Mouse (Mus musculus) ES-E14 (cell line): ENCODE results near the gene Ttyh2. TPM values are rescaled to one million over a fixed set of nuclear protein-coding genes. Genes with fewer than 3 reads are reported as not detected.

Experiments used
- DNase-seq: peaks from one replicate; pipeline ENCODE4 v3.0.0-alpha.2; 2013; ENCODE audit warnings: low read depth, low spot score
- H3K27ac ChIP-seq: 2 replicates; pipeline ENCODE4 v1.5.1; 2012; ENCODE audit warnings: low read depth, mild to moderate bottlenecking, low read length, moderate library complexity, mixed read lengths; ENCODE audit not compliant: poor library complexity, insufficient read depth, severe bottlenecking
- H3K36me3 ChIP-seq: 2 replicates; pipeline ENCODE4 v1.6.1; 2012; ENCODE audit warnings: mild to moderate bottlenecking, low read length, moderate library complexity, mixed read lengths; ENCODE audit not compliant: control insufficient read depth, poor library complexity, insufficient read depth, severe bottlenecking
- H3K4me1 ChIP-seq, 2 experiments: fragments of 150-350 bp in 1 of 2; sonication (generic) in 1 of 2; 2 replicates each; pipeline ENCODE4 v1.6.1; 2012; ENCODE audit warnings: low read length in 2 of 2, mild to moderate bottlenecking in 1 of 2, mixed read lengths in 1 of 2; ENCODE audit not compliant: control insufficient read depth in 2 of 2, insufficient read depth in 2 of 2, poor library complexity in 1 of 2
- H3K4me3 ChIP-seq, 2 experiments: fragments of 150-350 bp in 1 of 2; sonication (generic) in 1 of 2; 2 replicates each; pipeline ENCODE4 v1.5.1; 2012; ENCODE audit warnings: low read length in 2 of 2, low read depth in 1 of 2, mild to moderate bottlenecking in 1 of 2, mixed read lengths in 1 of 2; ENCODE audit not compliant: insufficient read depth in 1 of 2, poor library complexity in 1 of 2, severe bottlenecking in 1 of 2
- H3K9ac ChIP-seq: 2 replicates; pipeline ENCODE4 v1.6.1; 2012; ENCODE audit warnings: low read depth, mild to moderate bottlenecking, low read length, mixed read lengths; ENCODE audit not compliant: poor library complexity, insufficient read depth, severe bottlenecking
- H3K9me3 ChIP-seq: fragments of 150-350 bp; sonication (generic); 2 replicates; pipeline ENCODE4 v1.6.1; 2012; ENCODE audit warnings: low read depth, mild to moderate bottlenecking, low read length; ENCODE audit not compliant: control insufficient read depth, insufficient read depth
- CHD2 ChIP-seq: IDR thresholded peaks from 2 replicates; pipeline ENCODE4 v1.6.1; 2014; ENCODE audit warnings: mild to moderate bottlenecking, low read depth, low read length, inconsistent platforms
- HCFC1 ChIP-seq: IDR thresholded peaks from 2 replicates; pipeline ENCODE4 v1.6.1; 2012; ENCODE audit warnings: low read length, inconsistent platforms, borderline replicate concordance; ENCODE audit not compliant: insufficient read depth
- MAFK ChIP-seq: IDR thresholded peaks from 2 replicates; pipeline ENCODE4 v1.6.1; 2014; ENCODE audit warnings: mild to moderate bottlenecking, low read depth, low read length, inconsistent platforms; ENCODE audit not compliant: insufficient read depth
- ZC3H11A ChIP-seq: IDR thresholded peaks from 2 replicates; pipeline ENCODE4 v1.6.1; 2012; ENCODE audit warnings: low read depth, mild to moderate bottlenecking, inconsistent platforms, low read length, borderline replicate concordance
- ZNF384 ChIP-seq: IDR thresholded peaks from 2 replicates; pipeline ENCODE4 v1.6.1; 2012; ENCODE audit warnings: low read depth, low read length, inconsistent platforms
- in situ Hi-C, 2 experiments: fragments of 600-800 bp; cut with MboI; formaldehyde crosslinking; loops; one replicate each; pipeline ENCODE4 v1.15.1; 2025; ENCODE audit warnings: low sequenced_read_pairs in 2 of 2, inconsistent platforms in 1 of 2; ENCODE audit not compliant: unreplicated experiment in 2 of 2
- total RNA-seq: library from RNA; depleted of rRNA; stranded (reverse); fragments of 300-350 nt; gene quantifications from 2 replicates; pipeline ENCODE4 v1.2.3, GENCODE M21; 2012

The Ttyh2 gene
- total RNA-seq, 1 experiment = 16.7 TPM

GRCm38 (mm10) chr11:114655350-114656008 lies 19.8 kb upstream of the Ttyh2 start:
- in situ Hi-C loops = no loop called here
- Histone ChIP-seq H3K36me3 (no peaks in the 10 kb centered on the region), H3K9ac (no peak overlapping the region), H3K4me1 (peaks cover 0 to 2% of the 10 kb centered on the region in 2 experiments; a peak in 1 of 4 replicates), H3K9me3 (no peaks in the 10 kb centered on the region), H3K4me3 (no peak overlapping the region), H3K27ac (no peak overlapping the region)
- DNase-seq = no peak
- TF ChIP-seq MAFK = no peak
- TF ChIP-seq CHD2 = no peak
- no peak for TF ChIP-seq HCFC1
- no peak for TF ChIP-seq ZC3H11A
- TF ChIP-seq ZNF384 = no peak

GRCm38 (mm10) chr11:114656994-114657644 lies 18.1 kb upstream of the Ttyh2 start:
- in situ Hi-C loops = no loop called here
- no peak for TF ChIP-seq ZC3H11A
- no peak for TF ChIP-seq MAFK
- no peak for TF ChIP-seq CHD2
- TF ChIP-seq HCFC1 = no peak
- TF ChIP-seq ZNF384 = no peak
- Histone ChIP-seq H3K9me3 (no peaks in the 10 kb centered on the region), H3K36me3 (no peaks in the 10 kb centered on the region), H3K4me1 (peaks cover 0 to 2% of the 10 kb centered on the region in 2 experiments; a peak in 1 of 4 replicates), H3K27ac (no peak overlapping the region), H3K4me3 (no peak overlapping the region), H3K9ac (no peak overlapping the region)
- DNase-seq = no peak

- Histone ChIP-seq H3K36me3 (no peaks in the 10 kb centered on the region), H3K27ac (no peak overlapping the region), H3K9me3 (no peaks in the 10 kb centered on the region), H3K4me3 (no peak overlapping the region), H3K9ac (no peak overlapping the region), H3K4me1 (peaks cover 0 to 2% of the 10 kb centered on the region in 2 experiments; a peak in 1 of 4 replicates)
- DNase-seq = no peak
- in situ Hi-C loops = no loop called here
- no peak for TF ChIP-seq HCFC1
- no peak for TF ChIP-seq MAFK
- no peak for TF ChIP-seq ZC3H11A
- TF ChIP-seq ZNF384 = no peak
- TF ChIP-seq CHD2 = no peak
Measured at GRCm38 (mm10) chr11:114657737-114658136, 17.5 kb upstream of the Ttyh2 start.

- TF ChIP-seq MAFK (no peak), ZNF384 (no peak)
- Histone ChIP-seq H3K9me3 (no peaks in the 10 kb centered on the region), H3K36me3 (no peaks in the 10 kb centered on the region), H3K4me1 (peaks cover 0 to 7% of the 10 kb centered on the region in 2 experiments; a peak in 1 of 4 replicates), H3K4me3 (no peak overlapping the region), H3K27ac (no peak overlapping the region), H3K9ac (no peak overlapping the region)
- in situ Hi-C loops = no loop called here
- DNase-seq = no peak
Measured at GRCm38 (mm10) chr11:114662161-114662560, 13.1 kb upstream of the Ttyh2 start.
